Mouse (Mus musculus) liver, embryonic 16.5 days (tissue): ENCODE measurements around the gene Nsfl1c. TPM values are rescaled to one million over a fixed set of nuclear protein-coding genes. Genes with fewer than 3 reads are reported as not detected.

Source experiments
- ATAC-seq: fragments of 200-750 bp; cut with Nextera tagmentation; 2 replicates; pipeline ENCODE4 v1.8.0; 2017; ENCODE audit warnings: low read depth, mild to moderate bottlenecking, moderate number of reproducible peaks, moderate library complexity
- H3K27ac ChIP-seq: fragments of 300-500 bp; sonication (generic); 2 replicates; pipeline ENCODE4 v1.5.1; 2014; ENCODE audit warnings: mild to moderate bottlenecking, low read length
- H3K27me3 ChIP-seq: fragments of 300-500 bp; sonication (generic); 2 replicates; pipeline ENCODE4 v1.6.1; 2014; ENCODE audit warnings: low read depth, low read length, mixed read lengths; ENCODE audit not compliant: control insufficient read depth, insufficient read depth
- H3K36me3 ChIP-seq: fragments of 300-500 bp; sonication (generic); 2 replicates; pipeline ENCODE4 v1.6.1; 2014; ENCODE audit warnings: mild to moderate bottlenecking; ENCODE audit not compliant: control insufficient read depth, insufficient read depth
- H3K4me1 ChIP-seq: fragments of 300-500 bp; sonication (generic); 2 replicates; pipeline ENCODE4 v1.6.1; 2014; ENCODE audit warnings: low read depth, low read length, mixed read lengths; ENCODE audit not compliant: control insufficient read depth
- H3K4me2 ChIP-seq: fragments of 300-500 bp; sonication (generic); 2 replicates; pipeline ENCODE4 v1.6.1; 2014; ENCODE audit warnings: low read depth, low read length, mixed read lengths
- H3K4me3 ChIP-seq: fragments of 300-500 bp; sonication (generic); 2 replicates; pipeline ENCODE4 v1.5.1; 2014; ENCODE audit warnings: low read depth, mild to moderate bottlenecking, low read length
- H3K9ac ChIP-seq: fragments of 300-500 bp; sonication (generic); 2 replicates; pipeline ENCODE4 v1.6.1; 2014; ENCODE audit warnings: low read depth, low read length
- H3K9me3 ChIP-seq: fragments of 300-500 bp; sonication (generic); replicated peaks from 2 replicates; pipeline ENCODE4 v1.6.1; 2016; ENCODE audit warnings: low read length; ENCODE audit not compliant: control insufficient read depth
- WGBS: fragments of 180-500 bp; shearing (Covaris S2); extraction: QIAGEN DNeasy Blood & Tissue Kit; methylation state at CpG from one replicate; pipeline ENCODE4 v1.1.7; 2014; ENCODE audit not compliant: insufficient replicate concordance; 5-methylcytosine and 5-hydroxymethylcytosine counted together
- polyA plus RNA-seq: library from polyadenylated mRNA; unstranded; fragments of >200 nt; fragmentation: Nextera tagmentation; extraction: Ambion mirVana; gene quantifications from 2 replicates; pipeline ENCODE4 v1.2.1, GENCODE M21; 2015

Gene Nsfl1c
- polyA plus RNA-seq, 1 experiment from 2014 or later: 54.7 TPM

GRCm38 (mm10) chr2:151519000-151519399 lies 25.0 kb downstream of the Nsfl1c start:
- H3K36me3 ChIP-seq: peaks cover 7% of the 10 kb centered on the region
- H3K9me3 ChIP-seq: no peaks in the 10 kb centered on the region
- no peak for ATAC-seq
- WGBS: 73% methylated on average over 2 of the region's 2 CpGs
- H3K4me2 ChIP-seq: no peak overlapping the region
- no peak overlapping the region for H3K4me3 ChIP-seq
- H3K9ac ChIP-seq: no peak overlapping the region
- no peak overlapping the region for H3K27ac ChIP-seq
- no peaks in the 10 kb centered on the region for H3K27me3 ChIP-seq
- H3K4me1 ChIP-seq: no peaks in the 10 kb centered on the region

- ATAC-seq: peak; percentile 21; the same call in 1 of the 2 replicates
- Histone ChIP-seq H3K4me1 (no peaks in the 10 kb centered on the region; the same call in 1 of the 2 replicates), H3K27me3 (no peaks in the 10 kb centered on the region), H3K27ac (no peak overlapping the region), H3K4me3 (no peak overlapping the region), H3K9ac (no peak overlapping the region), H3K36me3 (no peaks in the 10 kb centered on the region), H3K9me3 (no peaks in the 10 kb centered on the region), H3K4me2 (no peak overlapping the region)
- WGBS: 14% methylated on average over 4 of the region's 4 CpGs
These were observed 30.5 kb downstream of the Nsfl1c start for GRCm38 (mm10) chr2:151524324-151525041.

- WGBS: 51% methylated on average over 2 of the region's 2 CpGs
- no peak overlapping the region for H3K27ac ChIP-seq
These were observed 31.5 kb downstream of the Nsfl1c start for GRCm38 (mm10) chr2:151525520-151525919.

DNA sequence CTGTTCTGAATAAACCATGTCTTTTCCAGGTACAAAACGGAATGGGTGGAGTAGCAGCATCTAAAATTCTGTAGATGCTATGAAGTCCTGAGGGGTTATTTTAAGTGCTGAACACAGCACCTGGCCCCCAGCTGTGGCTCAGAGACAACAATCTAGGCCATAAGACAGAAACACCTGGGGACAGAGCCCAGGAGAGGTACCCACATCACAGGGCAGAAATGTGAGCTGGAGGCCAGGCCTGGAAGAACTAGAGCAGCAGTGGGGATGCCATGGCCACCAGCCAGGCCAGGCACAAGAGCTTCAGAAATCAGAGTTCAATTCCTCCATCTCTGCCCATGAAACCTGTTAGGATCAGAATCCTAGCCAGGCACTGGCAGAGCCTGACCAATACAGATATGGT lies 34.1 kb downstream of the Nsfl1c start:
- 67% methylated on average over 1 of the region's 1 CpGs for WGBS

More at GRCm38 (mm10) chr2:151525520-151525919, 31.5 kb downstream of the Nsfl1c start:
- ATAC-seq: no peak
- H3K27me3 ChIP-seq: no peaks in the 10 kb centered on the region
- H3K9ac ChIP-seq: no peak overlapping the region
- no peak overlapping the region for H3K4me3 ChIP-seq
- H3K9me3 ChIP-seq: no peaks in the 10 kb centered on the region
- no peaks in the 10 kb centered on the region for H3K36me3 ChIP-seq
- no peak overlapping the region for H3K4me2 ChIP-seq
- H3K4me1 ChIP-seq: no peaks in the 10 kb centered on the region; the same call in 1 of the 2 replicates

GRCm38 (mm10) chr2:151529169-151529568 lies 35.2 kb downstream of the Nsfl1c start:
- no peak overlapping the region for H3K4me2 ChIP-seq
- no peak overlapping the region for H3K9ac ChIP-seq
- ATAC-seq: no peak

More for the DNA sequence above, 34.1 kb downstream of the Nsfl1c start:
- H3K4me2 ChIP-seq: no peak overlapping the region
- H3K27me3 ChIP-seq: no peaks in the 10 kb centered on the region
- no peaks in the 10 kb centered on the region for H3K9me3 ChIP-seq
- no peaks in the 10 kb centered on the region; the same call in 1 of the 2 replicates for H3K4me1 ChIP-seq
- no peaks in the 10 kb centered on the region for H3K36me3 ChIP-seq
- no peak overlapping the region for H3K27ac ChIP-seq
- H3K9ac ChIP-seq: no peak overlapping the region
- no peak for ATAC-seq
- no peak overlapping the region for H3K4me3 ChIP-seq

GRCm38 (mm10) chr2:151530378-151531230 lies 36.6 kb downstream of the Nsfl1c start:
- no peak overlapping the region for H3K27ac ChIP-seq
- 15% methylated on average over 8 of the region's 8 CpGs for WGBS
- H3K27me3 ChIP-seq: no peaks in the 10 kb centered on the region
- H3K9me3 ChIP-seq: no peaks in the 10 kb centered on the region
- no peaks in the 10 kb centered on the region for H3K4me1 ChIP-seq
- peak; percentile 40; the same call in 1 of the 2 replicates for ATAC-seq
- no peaks in the 10 kb centered on the region for H3K36me3 ChIP-seq
- no peak overlapping the region for H3K9ac ChIP-seq
- no peak overlapping the region for H3K4me3 ChIP-seq
- H3K4me2 ChIP-seq: no peak overlapping the region

More at GRCm38 (mm10) chr2:151529169-151529568, 35.2 kb downstream of the Nsfl1c start:
- Histone ChIP-seq H3K27ac (no peak overlapping the region), H3K36me3 (no peaks in the 10 kb centered on the region), H3K9me3 (no peaks in the 10 kb centered on the region), H3K4me3 (no peak overlapping the region), H3K27me3 (no peaks in the 10 kb centered on the region), H3K4me1 (no peaks in the 10 kb centered on the region; the same call in 1 of the 2 replicates)

DNA sequence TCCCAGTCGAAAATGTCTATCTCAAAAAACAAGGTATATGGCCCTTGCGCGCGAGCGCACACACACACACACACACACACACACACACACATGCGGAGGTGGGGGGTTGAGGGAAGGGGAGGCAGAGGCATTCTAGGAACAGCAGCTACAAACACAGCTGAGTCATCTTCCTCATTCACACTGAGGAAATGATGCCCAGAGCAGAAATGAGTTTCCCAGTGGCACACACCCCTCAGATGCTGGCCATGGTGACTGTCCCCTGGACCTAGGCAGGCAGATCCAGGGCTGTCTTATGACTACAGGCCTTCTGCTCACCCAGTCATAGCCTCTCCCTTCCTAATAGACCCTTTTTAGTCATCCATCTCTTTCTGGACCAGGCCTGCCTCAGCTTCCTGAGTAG lies 39.6 kb downstream of the Nsfl1c start:
- 33% methylated on average over 6 of the region's 6 CpGs for WGBS
- 0 out of 2 replicates have a peak, but pooled peaks have one; percentile 8 for ATAC-seq
- Histone ChIP-seq H3K27me3 (no peaks in the 10 kb centered on the region), H3K36me3 (no peaks in the 10 kb centered on the region), H3K9me3 (no peaks in the 10 kb centered on the region), H3K4me1 (peaks cover 2% of the 10 kb centered on the region; the same call in 1 of the 2 replicates), H3K27ac (no peak overlapping the region), H3K9ac (no peak overlapping the region), H3K4me2 (no peak overlapping the region), H3K4me3 (no peak overlapping the region)

DNA sequence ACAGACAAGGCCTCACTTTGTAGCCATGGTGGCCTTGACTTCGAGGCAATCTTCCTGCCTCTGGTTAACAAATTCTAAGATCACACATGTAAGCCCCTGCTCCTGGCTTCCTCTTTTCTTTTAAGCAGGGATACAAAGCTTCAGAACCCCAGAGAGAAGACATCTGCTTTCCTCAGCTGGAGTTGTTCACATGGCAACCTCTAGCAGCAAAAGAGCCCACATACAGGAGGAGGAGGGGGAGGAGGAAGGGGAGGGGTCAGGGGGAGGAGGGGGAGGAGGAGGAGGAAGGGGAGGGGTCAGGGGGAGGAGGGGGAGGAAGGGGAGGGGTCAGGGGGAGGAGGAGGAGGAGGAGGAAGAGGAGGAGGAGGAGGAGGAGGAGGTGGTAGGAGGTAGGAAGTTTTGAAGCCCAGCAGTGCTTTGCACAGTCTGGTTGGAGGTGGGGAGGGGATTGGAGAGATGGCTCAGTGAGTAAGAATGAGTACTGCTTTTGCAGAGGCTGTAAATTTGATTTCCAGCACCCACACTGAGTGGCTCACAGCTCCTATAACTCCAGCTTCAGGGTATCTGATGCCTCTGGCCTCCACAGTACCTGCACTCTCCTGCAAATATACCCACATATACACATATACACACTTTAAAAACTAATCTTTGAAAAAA lies 42.1 kb downstream of the Nsfl1c start:
- 12% methylated on average over 1 of the region's 1 CpGs for WGBS
- 0 out of 2 replicates have a peak, but pooled peaks have one; percentile 22 for ATAC-seq
- Histone ChIP-seq H3K9me3 (no peaks in the 10 kb centered on the region), H3K27ac (no peak overlapping the region), H3K4me1 (peaks cover 2% of the 10 kb centered on the region; the same call in 1 of the 2 replicates), H3K4me2 (no peak overlapping the region), H3K27me3 (no peaks in the 10 kb centered on the region), H3K4me3 (no peak overlapping the region), H3K9ac (no peak overlapping the region), H3K36me3 (no peaks in the 10 kb centered on the region)
